17 mouse cellular contexts compared by ENCODE assay signal in genomic region chr2:70961086-70961941, GRCm38 (mm10).
"Had no signal": no experiment of that assay in that cellular context is flagged by ENCODE, and none has a peak within 500 bp of the region (broad histone marks: within the 10 kb centered on the region; RNA-seq: fewer than 3 reads in every experiment).

No protein-coding gene starts in this region.

- H3K9ac ChIP-seq: limb, embryonic 13.5 days; liver, embryonic 14.5 days; neural tube, embryonic 12.5 days had no signal

- H3K4me3 ChIP-seq: limb, embryonic 13.5 days; myocyte; neural tube, embryonic 12.5 days had no signal

- H3K9me3 ChIP-seq: limb, embryonic 13.5 days; neural tube, embryonic 12.5 days had no signal

- H3K4me2 ChIP-seq: limb, embryonic 13.5 days; neural tube, embryonic 12.5 days had no signal

- H3K27ac ChIP-seq: kidney, postnatal 0 days; limb, embryonic 13.5 days; liver, embryonic 14.5 days; neural tube, embryonic 12.5 days; stomach, postnatal 0 days had no signal

- H3K27me3 ChIP-seq: limb, embryonic 13.5 days; neural tube, embryonic 12.5 days had no signal

- DNase-seq: kidney, adult 11 months; kidney, adult 9 months; layer of hippocampus, adult 9-11 months; layer of hippocampus, postnatal 36 days; left cerebral cortex, postnatal 4 days; lung, adult 18-20 months; lung, postnatal 36 days; midbrain, embryonic 14.5 days; spleen, adult 18-20 months; thymus, adult 18-20 months; thymus, postnatal 14 days had no signal

- H3K36me3 ChIP-seq: neural tube, embryonic 12.5 days had no signal
